Mouse (Mus musculus) stomach, embryonic 15.5 days (tissue): ENCODE measurements at regions not wholly inside any gene's neighbourhood (a gene's known extent, or its start where the extent isn't known, plus 50 kb on each side); places are given as distances from the start of the nearest gene placed in this dataset.

Source experiments
- ATAC-seq: fragments of 200-750 bp; cut with Nextera tagmentation; 2 replicates; pipeline ENCODE4 v1.8.0; 2017; ENCODE audit warnings: low read depth, moderate number of reproducible peaks, moderate TSS enrichment; ENCODE audit not compliant: insufficient read depth, low FRiP score
- H3K27ac ChIP-seq: fragments of 300-500 bp; sonication (generic); 2 replicates; pipeline ENCODE4 v1.5.1; 2015; ENCODE audit warnings: mild to moderate bottlenecking, inconsistent platforms
- H3K27me3 ChIP-seq: fragments of 300-500 bp; sonication (generic); replicated peaks from 2 replicates; pipeline ENCODE4 v1.6.1; 2015; ENCODE audit warnings: inconsistent platforms
- H3K36me3 ChIP-seq: fragments of 300-500 bp; sonication (generic); 2 replicates; pipeline ENCODE4 v1.6.1; 2015; ENCODE audit warnings: inconsistent platforms
- H3K4me1 ChIP-seq: fragments of 300-500 bp; sonication (generic); 2 replicates; pipeline ENCODE4 v1.6.1; 2015; ENCODE audit warnings: inconsistent platforms
- H3K4me2 ChIP-seq: fragments of 300-500 bp; sonication (generic); 2 replicates; pipeline ENCODE4 v1.6.1; 2015; ENCODE audit warnings: mild to moderate bottlenecking, inconsistent platforms
- H3K4me3 ChIP-seq: fragments of 300-500 bp; sonication (generic); replicated peaks from 2 replicates; pipeline ENCODE4 v1.5.1; 2015; ENCODE audit warnings: inconsistent platforms
- H3K9ac ChIP-seq: fragments of 300-500 bp; sonication (generic); 2 replicates; pipeline ENCODE4 v1.6.1; 2015; ENCODE audit warnings: inconsistent platforms
- H3K9me3 ChIP-seq: fragments of 300-500 bp; sonication (generic); 2 replicates; pipeline ENCODE4 v1.6.1; 2016; ENCODE audit warnings: inconsistent platforms
- WGBS: fragments of 180-500 bp; shearing (Covaris S2); methylation state at CpG from one replicate; pipeline ENCODE4 v1.1.7; 2015; 5-methylcytosine and 5-hydroxymethylcytosine counted together

- H3K27ac ChIP-seq: no peak overlapping the region
- no peak overlapping the region for H3K9ac ChIP-seq
- no peak overlapping the region for H3K4me3 ChIP-seq
- no peaks in the 10 kb centered on the region for H3K9me3 ChIP-seq
- H3K27me3 ChIP-seq: no peaks in the 10 kb centered on the region
- WGBS: 18% methylated on average over 7 of the region's 7 CpGs
- ATAC-seq: no peak
- H3K36me3 ChIP-seq: no peaks in the 10 kb centered on the region
- no peak overlapping the region for H3K4me2 ChIP-seq
- H3K4me1 ChIP-seq: no peaks in the 10 kb centered on the region
Observed at GRCm38 (mm10) chr11:82579841-82580415, 184.2 kb downstream of the Cct6b start.

- Histone ChIP-seq H3K4me3 (no peak overlapping the region), H3K4me1 (no peaks in the 10 kb centered on the region), H3K27me3 (no peaks in the 10 kb centered on the region), H3K36me3 (no peaks in the 10 kb centered on the region), H3K9ac (no peak overlapping the region), H3K4me2 (no peak overlapping the region), H3K9me3 (no peaks in the 10 kb centered on the region), H3K27ac (no peak overlapping the region)
- ATAC-seq: no peak
- 53% methylated on average over 3 of the region's 3 CpGs for WGBS
Observed at GRCm38 (mm10) chr11:82576019-82576418, 187.3 kb downstream of the Tmem132e start.

- ATAC-seq: no peak
- no peaks in the 10 kb centered on the region for H3K9me3 ChIP-seq
- WGBS: 80% methylated on average over 4 of the region's 4 CpGs
Observed at GRCm38 (mm10) chr11:82573126-82573525, 184.4 kb downstream of the Tmem132e start.

GRCm38 (mm10) chr11:82571525-82571924, 182.8 kb downstream of the Tmem132e start:
- Histone ChIP-seq H3K36me3 (no peaks in the 10 kb centered on the region), H3K27me3 (no peaks in the 10 kb centered on the region), H3K9me3 (no peaks in the 10 kb centered on the region), H3K27ac (no peak overlapping the region), H3K4me1 (no peaks in the 10 kb centered on the region), H3K9ac (no peak overlapping the region), H3K4me2 (no peak overlapping the region), H3K4me3 (no peak overlapping the region)
- 15% methylated on average over 5 of the region's 5 CpGs for WGBS
- no peak for ATAC-seq

More at GRCm38 (mm10) chr11:82573126-82573525, 184.4 kb downstream of the Tmem132e start:
- no peaks in the 10 kb centered on the region for H3K4me1 ChIP-seq
- no peaks in the 10 kb centered on the region for H3K27me3 ChIP-seq
- no peaks in the 10 kb centered on the region for H3K36me3 ChIP-seq
- H3K27ac ChIP-seq: no peak overlapping the region
- H3K4me2 ChIP-seq: no peak overlapping the region
- no peak overlapping the region for H3K4me3 ChIP-seq
- H3K9ac ChIP-seq: no peak overlapping the region

- Histone ChIP-seq H3K4me3 (no peak overlapping the region), H3K9ac (no peak overlapping the region), H3K27me3 (no peaks in the 10 kb centered on the region), H3K36me3 (no peaks in the 10 kb centered on the region), H3K27ac (no peak overlapping the region), H3K4me2 (no peak overlapping the region), H3K4me1 (no peaks in the 10 kb centered on the region), H3K9me3 (no peaks in the 10 kb centered on the region)
- ATAC-seq: no peak
Observed at GRCm38 (mm10) chr11:82569819-82570218, 181.1 kb downstream of the Tmem132e start.

- 39% methylated on average over 2 of the region's 2 CpGs for WGBS
- Histone ChIP-seq H3K4me1 (no peaks in the 10 kb centered on the region), H3K27ac (no peak overlapping the region), H3K4me3 (no peak overlapping the region), H3K27me3 (no peaks in the 10 kb centered on the region), H3K36me3 (no peaks in the 10 kb centered on the region), H3K9me3 (no peaks in the 10 kb centered on the region), H3K4me2 (no peak overlapping the region), H3K9ac (no peak overlapping the region)
- ATAC-seq: no peak
Observed at GRCm38 (mm10) chr11:82568219-82568676, 179.5 kb downstream of the Tmem132e start.

GRCm38 (mm10) chr11:82567014-82567685, 178.4 kb downstream of the Tmem132e start:
- no peak overlapping the region for H3K27ac ChIP-seq
- no peak overlapping the region for H3K4me2 ChIP-seq
- WGBS: 53% methylated on average over 9 of the region's 9 CpGs
- H3K4me1 ChIP-seq: no peaks in the 10 kb centered on the region
- no peaks in the 10 kb centered on the region for H3K36me3 ChIP-seq
- no peaks in the 10 kb centered on the region for H3K27me3 ChIP-seq
- no peak overlapping the region for H3K9ac ChIP-seq
- ATAC-seq: no peak
- H3K9me3 ChIP-seq: no peaks in the 10 kb centered on the region
- no peak overlapping the region for H3K4me3 ChIP-seq

- no peak overlapping the region for H3K9ac ChIP-seq
- ATAC-seq: no peak
- H3K4me1 ChIP-seq: no peaks in the 10 kb centered on the region
- no peak overlapping the region for H3K27ac ChIP-seq
- H3K36me3 ChIP-seq: no peaks in the 10 kb centered on the region
- no peaks in the 10 kb centered on the region for H3K27me3 ChIP-seq
- no peak overlapping the region for H3K4me3 ChIP-seq
- H3K4me2 ChIP-seq: no peak overlapping the region
- H3K9me3 ChIP-seq: no peaks in the 10 kb centered on the region
- 74% methylated on average over 4 of the region's 4 CpGs for WGBS
Observed at GRCm38 (mm10) chr11:82566092-82566491, 177.4 kb downstream of the Tmem132e start.

GRCm38 (mm10) chr11:82564181-82564580, 175.5 kb downstream of the Tmem132e start:
- H3K4me3 ChIP-seq: no peak overlapping the region
- no peak overlapping the region for H3K9ac ChIP-seq
- no peaks in the 10 kb centered on the region for H3K36me3 ChIP-seq
- H3K27ac ChIP-seq: no peak overlapping the region
- no peaks in the 10 kb centered on the region for H3K27me3 ChIP-seq
- no peak for ATAC-seq
- no peaks in the 10 kb centered on the region for H3K4me1 ChIP-seq
- WGBS: 44% methylated on average over 10 of the region's 10 CpGs
- H3K4me2 ChIP-seq: no peak overlapping the region
- no peaks in the 10 kb centered on the region for H3K9me3 ChIP-seq

GRCm38 (mm10) chr11:82542028-82542427, 153.3 kb downstream of the Tmem132e start:
- Histone ChIP-seq H3K27me3 (no peaks in the 10 kb centered on the region), H3K36me3 (no peaks in the 10 kb centered on the region), H3K4me2 (no peak overlapping the region), H3K4me1 (no peaks in the 10 kb centered on the region), H3K4me3 (no peak overlapping the region), H3K27ac (no peak overlapping the region), H3K9me3 (no peaks in the 10 kb centered on the region), H3K9ac (no peak overlapping the region)
- ATAC-seq: no peak
- 85% methylated on average over 3 of the region's 3 CpGs for WGBS

- no peaks in the 10 kb centered on the region for H3K9me3 ChIP-seq
- no peaks in the 10 kb centered on the region for H3K4me1 ChIP-seq
- H3K27ac ChIP-seq: no peak overlapping the region
- no peaks in the 10 kb centered on the region for H3K27me3 ChIP-seq
- no peak overlapping the region for H3K4me3 ChIP-seq
- no peak overlapping the region for H3K4me2 ChIP-seq
- no peak for ATAC-seq
- 78% methylated on average over 7 of the region's 7 CpGs for WGBS
- no peaks in the 10 kb centered on the region for H3K36me3 ChIP-seq
- H3K9ac ChIP-seq: no peak overlapping the region
Observed at GRCm38 (mm10) chr11:82541376-82541775, 152.7 kb downstream of the Tmem132e start.

GRCm38 (mm10) chr11:82537931-82538330, 149.2 kb downstream of the Tmem132e start:
- H3K4me1 ChIP-seq: no peaks in the 10 kb centered on the region
- no peak overlapping the region for H3K4me2 ChIP-seq
- no peak overlapping the region for H3K4me3 ChIP-seq
- WGBS: 74% methylated on average over 3 of the region's 3 CpGs
- no peak for ATAC-seq
- H3K27me3 ChIP-seq: no peaks in the 10 kb centered on the region
- no peak overlapping the region for H3K9ac ChIP-seq
- H3K9me3 ChIP-seq: no peaks in the 10 kb centered on the region
- no peak overlapping the region for H3K27ac ChIP-seq
- no peaks in the 10 kb centered on the region for H3K36me3 ChIP-seq
